Mouse (Mus musculus) thymus, postnatal 10 days (tissue): Measurements from ENCODE around the gene Lypd6b.

Source experiments
- DNase-seq, 2 experiments: peaks; one replicate each; pipeline ENCODE4 v3.0.0; 2021; ENCODE audit warnings: low spot score in 2 of 2

Lypd6b gene

GRCm38 (mm10) chr2:49770440-49770839 lies 17.0 kb upstream of the Lypd6b start:
- DNase-seq = no peak

- peak in 1 of 2 experiments; percentile 15 for DNase-seq
Measured at GRCm38 (mm10) chr2:49771172-49771571, 16.3 kb upstream of the Lypd6b start.

GRCm38 (mm10) chr2:49773194-49773931 lies 14.1 kb upstream of the Lypd6b start:
- no peak for DNase-seq

- no peak for DNase-seq
Measured at GRCm38 (mm10) chr2:49774180-49774579, 13.3 kb upstream of the Lypd6b start.

GRCm38 (mm10) chr2:49775187-49775586 lies 12.3 kb upstream of the Lypd6b start:
- DNase-seq = no peak

- no peak for DNase-seq
Measured at GRCm38 (mm10) chr2:49775735-49776134, 11.8 kb upstream of the Lypd6b start.

- DNase-seq = no peak
Measured at GRCm38 (mm10) chr2:49776407-49776806, 11.1 kb upstream of the Lypd6b start.

GRCm38 (mm10) chr2:49788051-49788418 lies 547 bp downstream of the Lypd6b start:
- DNase-seq = no peak

- DNase-seq = no peak
Measured at GRCm38 (mm10) chr2:49788643-49789042, 1.2 kb downstream of the Lypd6b start.

- no peak for DNase-seq
Measured at GRCm38 (mm10) chr2:49789078-49789477, 1.6 kb downstream of the Lypd6b start.

- no peak for DNase-seq
Measured at GRCm38 (mm10) chr2:49789504-49789903, 2.0 kb downstream of the Lypd6b start.

- DNase-seq = no peak
Measured at GRCm38 (mm10) chr2:49797444-49798143, 10.1 kb downstream of the Lypd6b start.

GRCm38 (mm10) chr2:49804448-49804847 lies 17.0 kb downstream of the Lypd6b start:
- DNase-seq = no peak

GRCm38 (mm10) chr2:49805736-49806371 lies 18.4 kb downstream of the Lypd6b start:
- no peak for DNase-seq

- no peak for DNase-seq
Measured at GRCm38 (mm10) chr2:49809496-49809895, 22.0 kb downstream of the Lypd6b start.

- DNase-seq = no peak
Measured at GRCm38 (mm10) chr2:49811420-49811819, 23.9 kb downstream of the Lypd6b start.

GRCm38 (mm10) chr2:49811871-49812363 lies 24.4 kb downstream of the Lypd6b start:
- DNase-seq = no peak

- DNase-seq = no peak
Measured at GRCm38 (mm10) chr2:49813151-49813550, 25.7 kb downstream of the Lypd6b start.

GRCm38 (mm10) chr2:49814011-49814410 lies 26.5 kb downstream of the Lypd6b start:
- no peak for DNase-seq

GRCm38 (mm10) chr2:49815696-49816320 lies 28.3 kb downstream of the Lypd6b start:
- no peak for DNase-seq

- no peak for DNase-seq
Measured at GRCm38 (mm10) chr2:49816549-49816948, 29.1 kb downstream of the Lypd6b start.

GRCm38 (mm10) chr2:49817151-49817550 lies 29.7 kb downstream of the Lypd6b start:
- DNase-seq = peak; percentile 16 to 19
